Mouse (Mus musculus) lung, embryonic 16.5 days (tissue): ENCODE measurements around the gene Klri2. TPM values are rescaled to one million over a fixed set of nuclear protein-coding genes. Genes with fewer than 3 reads are reported as not detected.
"Not testable (repeated sequence)": the region's sequence is repeated elsewhere in the genome, so short reads cannot be mapped to it uniquely, and the experiment has no call there.

Experiments
- ATAC-seq: fragments of 200-750 bp; cut with Nextera tagmentation; 2 replicates; pipeline ENCODE4 v1.8.0; 2017; ENCODE audit warnings: low read depth, mild to moderate bottlenecking, moderate library complexity
- H3K27ac ChIP-seq: fragments of 300-500 bp; sonication (generic); 2 replicates; pipeline ENCODE4 v1.5.1; 2014; ENCODE audit warnings: mild to moderate bottlenecking, control low read depth, low read length
- H3K27me3 ChIP-seq: fragments of 300-500 bp; sonication (generic); 2 replicates; pipeline ENCODE4 v1.6.1; 2014; ENCODE audit warnings: low read depth, low read length, mixed read lengths; ENCODE audit not compliant: control insufficient read depth, insufficient read depth
- H3K36me3 ChIP-seq: fragments of 300-500 bp; sonication (generic); 2 replicates; pipeline ENCODE4 v1.6.1; 2014; ENCODE audit warnings: low read length; ENCODE audit not compliant: control insufficient read depth, insufficient read depth
- H3K4me1 ChIP-seq: fragments of 300-500 bp; sonication (generic); replicated peaks from 2 replicates; pipeline ENCODE4 v1.6.1; 2014; ENCODE audit warnings: low read length, mixed read lengths; ENCODE audit not compliant: control insufficient read depth, insufficient read depth
- H3K4me2 ChIP-seq: fragments of 300-500 bp; sonication (generic); 2 replicates; pipeline ENCODE4 v1.6.1; 2014; ENCODE audit warnings: low read depth, low read length, control low read depth
- H3K4me3 ChIP-seq: fragments of 300-500 bp; sonication (generic); 2 replicates; pipeline ENCODE4 v1.5.1; 2014; ENCODE audit warnings: mild to moderate bottlenecking, low read length, control low read depth
- H3K9ac ChIP-seq: fragments of 300-500 bp; sonication (generic); 2 replicates; pipeline ENCODE4 v1.6.1; 2014; ENCODE audit warnings: low read length, control low read depth
- H3K9me3 ChIP-seq: fragments of 300-500 bp; sonication (generic); 2 replicates; pipeline ENCODE4 v1.6.1; 2016; ENCODE audit warnings: low read length; ENCODE audit not compliant: control insufficient read depth
- WGBS: fragments of 180-500 bp; shearing (Covaris S2); extraction: QIAGEN DNeasy Blood & Tissue Kit; methylation state at CpG from one replicate; pipeline ENCODE4 v1.1.7; 2014; 5-methylcytosine and 5-hydroxymethylcytosine counted together
- polyA plus RNA-seq: library from polyadenylated mRNA; unstranded; fragments of >200 nt; fragmentation: Nextera tagmentation; extraction: Ambion mirVana; gene quantifications from 2 replicates; pipeline ENCODE4 v1.2.1, GENCODE M21; 2015

The Klri2 gene
- polyA plus RNA-seq: not detected in 2 replicates

- Histone ChIP-seq H3K4me3 (no peak within 1 kb of the TSS), H3K4me2 (no peak within 1 kb of the TSS), H3K4me1 (no peaks in the 10 kb centered on the region), H3K9ac (no peak within 1 kb of the TSS), H3K36me3 (no peaks in the 10 kb centered on the region), H3K27me3 (no peaks in the 10 kb centered on the region), H3K27ac (no peak within 1 kb of the TSS), H3K9me3 (no peaks in the 10 kb centered on the region)
- 50% methylated on average over 2 of the region's 2 CpGs for WGBS
- no peak for ATAC-seq
These were observed at the start of gene Klri2 for GRCm38 (mm10) chr6:129740069-129740721. TSS of gene Klri2 (minus strand) at chr6:129740484.

DNA sequence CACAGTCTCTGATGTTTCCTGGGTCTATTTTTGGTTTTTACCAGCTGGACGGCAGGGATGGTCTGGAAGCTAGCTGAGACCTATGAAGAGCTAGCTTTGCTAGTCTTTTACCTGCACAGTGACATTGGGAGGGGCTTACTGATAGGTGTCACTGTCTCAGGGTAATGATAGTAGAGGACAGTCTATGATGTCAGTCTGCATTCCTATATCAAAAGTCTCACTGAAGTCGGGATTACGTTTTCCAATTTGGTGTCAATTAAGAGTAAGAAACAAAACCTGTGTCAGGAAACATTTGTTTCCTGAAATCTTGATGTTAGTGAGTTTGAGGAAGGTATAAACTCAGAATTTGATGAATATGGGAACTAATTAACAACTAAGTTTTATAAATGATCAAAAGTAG is 43.9 kb upstream of the Klri2 start, which contains the start of gene Gm156:
Gene Gm156 (minus strand): TSS at position 101 of the 400 bp plus-strand sequence.
- H3K27me3 ChIP-seq, ATAC-seq, H3K36me3 ChIP-seq, H3K4me1 ChIP-seq, H3K4me3 ChIP-seq, H3K4me2 ChIP-seq, H3K9ac ChIP-seq, H3K27ac ChIP-seq, H3K9me3 ChIP-seq: not testable (repeated sequence)
- 81% methylated on average over 3 of the region's 3 CpGs for WGBS

GRCm38 (mm10) chr6:129747654-129748032 is 7.4 kb upstream of the Klri2 start:
- H3K4me2 ChIP-seq: no peak overlapping the region
- no peak for ATAC-seq
- H3K9ac ChIP-seq: no peak overlapping the region
- peaks cover 5% of the 10 kb centered on the region; the same call in 1 of the 2 replicates for H3K9me3 ChIP-seq
- H3K36me3 ChIP-seq: no peaks in the 10 kb centered on the region
- H3K4me1 ChIP-seq: no peaks in the 10 kb centered on the region
- H3K4me3 ChIP-seq: no peak overlapping the region
- no peak overlapping the region for H3K27ac ChIP-seq
- whole genome bisulfite sequencing: 69% methylated on average over 3 of the region's 3 CpGs
- H3K27me3 ChIP-seq: no peaks in the 10 kb centered on the region

- no peak overlapping the region for H3K27ac ChIP-seq
- no peak for ATAC-seq
- 76% methylated on average over 4 of the region's 4 CpGs for WGBS
- peaks cover 5% of the 10 kb centered on the region; the same call in 1 of the 2 replicates for H3K9me3 ChIP-seq
- H3K27me3 ChIP-seq: no peaks in the 10 kb centered on the region
- no peak overlapping the region for H3K4me2 ChIP-seq
- no peak overlapping the region for H3K4me3 ChIP-seq
- no peaks in the 10 kb centered on the region for H3K36me3 ChIP-seq
- H3K4me1 ChIP-seq: no peaks in the 10 kb centered on the region
- no peak overlapping the region for H3K9ac ChIP-seq
These were observed 6.9 kb upstream of the Klri2 start for GRCm38 (mm10) chr6:129747016-129747653.

GRCm38 (mm10) chr6:129746151-129746550 is 5.9 kb upstream of the Klri2 start:
- Histone ChIP-seq H3K4me3 (no peak overlapping the region), H3K4me2 (no peak overlapping the region), H3K27me3 (no peaks in the 10 kb centered on the region), H3K4me1 (no peaks in the 10 kb centered on the region), H3K9ac (no peak overlapping the region), H3K9me3 (peaks cover 5% of the 10 kb centered on the region; the same call in 1 of the 2 replicates), H3K36me3 (no peaks in the 10 kb centered on the region), H3K27ac (no peak overlapping the region)
- ATAC-seq: no peak
- WGBS: 42% methylated on average over 3 of the region's 3 CpGs

GRCm38 (mm10) chr6:129736414-129736813 is 3.9 kb downstream of the Klri2 start:
- no peak overlapping the region for H3K27ac ChIP-seq
- H3K9me3 ChIP-seq: no peaks in the 10 kb centered on the region
- no peaks in the 10 kb centered on the region for H3K27me3 ChIP-seq
- H3K36me3 ChIP-seq: no peaks in the 10 kb centered on the region
- no peak overlapping the region for H3K4me2 ChIP-seq
- no peak overlapping the region for H3K9ac ChIP-seq
- H3K4me1 ChIP-seq: no peaks in the 10 kb centered on the region
- no peak overlapping the region for H3K4me3 ChIP-seq
- ATAC-seq: no peak

GRCm38 (mm10) chr6:129727237-129727636 is 13.0 kb downstream of the Klri2 start:
- Histone ChIP-seq H3K4me2 (no peak overlapping the region), H3K9me3 (no peaks in the 10 kb centered on the region), H3K27ac (no peak overlapping the region), H3K9ac (no peak overlapping the region), H3K4me1 (no peaks in the 10 kb centered on the region), H3K36me3 (no peaks in the 10 kb centered on the region), H3K27me3 (no peaks in the 10 kb centered on the region), H3K4me3 (no peak overlapping the region)
- ATAC-seq: no peak
- 86% methylated on average over 1 of the region's 1 CpGs for WGBS

GRCm38 (mm10) chr6:129721390-129721789 is 18.9 kb downstream of the Klri2 start:
- H3K4me3 ChIP-seq: no peak overlapping the region
- 29% methylated on average over 1 of the region's 1 CpGs for WGBS
- H3K9ac ChIP-seq: no peak overlapping the region
- H3K36me3 ChIP-seq: no peaks in the 10 kb centered on the region
- H3K4me1 ChIP-seq: no peaks in the 10 kb centered on the region
- H3K27me3 ChIP-seq: no peaks in the 10 kb centered on the region
- H3K27ac ChIP-seq: no peak overlapping the region
- H3K4me2 ChIP-seq: no peak overlapping the region
- H3K9me3 ChIP-seq: no peaks in the 10 kb centered on the region
- ATAC-seq: no peak

- H3K36me3 ChIP-seq: no peaks in the 10 kb centered on the region
- H3K4me2 ChIP-seq: no peak overlapping the region
- no peak overlapping the region for H3K9ac ChIP-seq
- H3K4me1 ChIP-seq: no peaks in the 10 kb centered on the region
- no peak for ATAC-seq
- WGBS: 23% methylated on average over 3 of the region's 3 CpGs
- H3K4me3 ChIP-seq: no peak overlapping the region
- H3K9me3 ChIP-seq: no peaks in the 10 kb centered on the region
- H3K27me3 ChIP-seq: no peaks in the 10 kb centered on the region
- no peak overlapping the region for H3K27ac ChIP-seq
These were observed 19.8 kb downstream of the Klri2 start for GRCm38 (mm10) chr6:129720487-129720886.
